Comparison of ENCODE assay signal across 34 mouse cellular contexts in the genomic region with DNA sequence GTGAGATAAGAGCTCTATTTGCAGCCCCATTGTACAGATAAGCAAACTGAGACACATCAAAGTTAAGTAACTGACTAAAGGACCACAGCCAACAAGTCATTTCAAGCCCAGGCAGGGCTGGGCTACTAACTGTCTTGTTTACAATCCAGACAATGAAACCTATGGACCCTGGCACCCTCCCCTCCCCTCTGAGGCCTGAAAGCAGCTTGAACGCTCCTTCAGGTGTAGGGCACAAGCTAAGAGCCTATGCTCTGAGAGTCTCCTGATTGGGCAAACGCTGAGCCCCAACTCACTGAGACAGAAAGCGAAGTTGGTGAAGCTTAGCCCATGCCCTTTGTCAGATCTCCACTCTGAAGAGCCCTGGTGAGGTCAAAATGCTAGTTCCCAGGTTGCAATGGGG. TPM values are rescaled to one million over a fixed set of nuclear protein-coding genes. Genes with fewer than 3 reads are reported as not detected.
"Had no signal": no experiment of that assay in that cellular context is flagged by ENCODE, and none has a peak within 500 bp of the region (broad histone marks: within the 10 kb centered on the region; RNA-seq: fewer than 3 reads in every experiment).

No protein-coding gene starts in this region.

- DNase-seq: cerebellum, adult 2 months; cerebellum, adult 8-10 months; cerebellum, adult 9-10 months; cerebellum, adult 9-11 months; cerebellum, postnatal 25 days; cerebellum, postnatal 36 days; embryo, embryonic 11 days; forebrain, postnatal 0 days; gastrocnemius, adult 2 months; gastrocnemius, postnatal 10 days; gastrocnemius, postnatal 14 days; gastrocnemius, postnatal 25 days; gastrocnemius, postnatal 36 days; heart, adult 18-20 months; heart, adult 2 months had no signal

- H3K4me1 ChIP-seq: embryonic facial prominence, embryonic 13.5 days; embryonic facial prominence, embryonic 15.5 days had no signal

- ATAC-seq: forebrain, embryonic 13.5 days; forebrain, embryonic 14.5 days; forebrain, embryonic 15.5 days; forebrain, embryonic 16.5 days; forebrain, postnatal 0 days had no signal

- H3K4me2 ChIP-seq: embryonic facial prominence, embryonic 12.5 days; embryonic facial prominence, embryonic 13.5 days; embryonic facial prominence, embryonic 15.5 days; forebrain, embryonic 12.5 days; forebrain, embryonic 13.5 days; forebrain, embryonic 15.5 days had no signal

- H3K9me3 ChIP-seq: embryonic facial prominence, embryonic 10.5 days; embryonic facial prominence, embryonic 13.5 days; embryonic facial prominence, embryonic 15.5 days; forebrain, embryonic 12.5 days; forebrain, embryonic 15.5 days had no signal

- H3K9ac ChIP-seq: embryonic facial prominence, embryonic 12.5 days; embryonic facial prominence, embryonic 13.5 days; embryonic facial prominence, embryonic 15.5 days; forebrain, embryonic 12.5 days; forebrain, embryonic 13.5 days; forebrain, embryonic 15.5 days; forebrain, postnatal 0 days had no signal

- H3K36me3 ChIP-seq: embryonic facial prominence, embryonic 10.5 days; embryonic facial prominence, embryonic 12.5 days; embryonic facial prominence, embryonic 13.5 days; embryonic facial prominence, embryonic 15.5 days; forebrain, embryonic 10.5 days; forebrain, embryonic 12.5 days; forebrain, embryonic 15.5 days had no signal

- H3K27ac ChIP-seq: embryonic facial prominence, embryonic 10.5 days; embryonic facial prominence, embryonic 12.5 days; embryonic facial prominence, embryonic 13.5 days; embryonic facial prominence, embryonic 15.5 days; forebrain, embryonic 10.5 days; forebrain, embryonic 12.5 days; forebrain, embryonic 13.5 days; forebrain, embryonic 15.5 days; gastrocnemius, adult 2 months; heart, adult 2 months had no signal

- H3K4me3 ChIP-seq: embryonic facial prominence, embryonic 10.5 days; embryonic facial prominence, embryonic 12.5 days; embryonic facial prominence, embryonic 13.5 days; embryonic facial prominence, embryonic 15.5 days; erythroblast, embryonic 14.5 days; forebrain, embryonic 10.5 days; forebrain, embryonic 12.5 days; forebrain, embryonic 13.5 days; forebrain, embryonic 15.5 days; gastrocnemius, adult 2 months; heart, adult 2 months had no signal

RNA-seq across cellular contexts. Expression of gene Lhx4, which starts 27.2 kb away (rescaled TPM):
- total RNA-seq: common myeloid progenitor, adult 5-6 weeks; forebrain, postnatal 0 days; gastrocnemius, adult 18-20 months; gastrocnemius, adult 2 months; gastrocnemius, adult 8-10 months; gastrocnemius, postnatal 10 days; gastrocnemius, postnatal 14 days; gastrocnemius, postnatal 25 days; gastrocnemius, postnatal 36 days; gastrocnemius, postnatal 4 days; granulocyte monocyte progenitor cell, adult 5-6 weeks; heart, adult 18-20 months; heart, adult 2 months; heart, adult 8-10 months had no signal
- polyA plus RNA-seq: cortical plate, adult 2 months; embryonic facial prominence, embryonic 13.5 days; embryonic facial prominence, embryonic 15.5 days; erythroblast, embryonic 14.5 days; forebrain, embryonic 10.5 days; forebrain, embryonic 14.5 days; forebrain, embryonic 16.5 days; frontal cortex, adult 2 months; heart, adult 2 months had no signal
